Mouse (Mus musculus) liver, postnatal 0 days (tissue): ENCODE results near the gene Nlgn2.

ENCODE experiments used
- CTCF ChIP-seq: sonication (generic); IDR thresholded peaks from 2 replicates; pipeline ENCODE4 v1.5.1; 2016; ENCODE audit warnings: antibody characterized with exemption, low read depth
- EP300 ChIP-seq: IDR thresholded peaks from 2 replicates; pipeline ENCODE4 v1.6.1; 2016; ENCODE audit warnings: antibody characterized with exemption, low read depth, mild to moderate bottlenecking

DNA sequence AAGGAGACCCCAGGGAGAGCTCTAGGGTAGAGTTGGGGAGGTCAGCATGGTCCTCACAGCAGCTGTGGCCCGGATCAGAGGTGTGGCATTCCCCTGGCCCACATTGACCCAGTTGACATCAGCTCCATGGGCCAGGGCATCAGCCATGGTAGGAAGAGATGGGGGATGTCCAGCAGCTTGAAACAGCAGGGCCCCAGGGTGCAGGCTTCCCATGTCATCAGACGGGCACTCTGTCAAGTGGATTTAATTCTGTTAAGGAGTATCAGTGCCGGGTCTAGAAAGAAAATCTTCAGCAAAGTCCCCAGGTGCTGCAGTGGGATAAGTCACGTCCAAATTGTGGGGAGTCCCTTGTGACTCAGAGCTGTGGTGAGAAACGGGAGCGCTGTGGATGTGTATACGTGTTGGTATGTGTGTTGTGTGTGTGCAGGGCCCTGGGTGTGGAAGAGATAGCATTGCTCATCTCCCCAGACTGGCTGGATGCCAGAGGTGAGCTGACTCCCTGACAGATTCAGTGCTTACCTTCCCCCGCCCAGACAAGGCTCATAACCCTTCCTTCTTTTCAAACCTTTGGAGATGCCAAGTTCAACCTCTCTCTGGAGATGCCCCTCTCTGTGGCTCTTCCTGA, 46.1 kb upstream of the Nlgn2 start:
- TF ChIP-seq CTCF (no peak), EP300 (no peak)
